Mouse (Mus musculus): ENCODE measurements around the gene Vti1a.

GRCm38 (mm10) chr19:55607725-55608124 lies 291.6 kb downstream of the Vti1a start:
- no peak for TF ChIP-seq CTCF (IDR thresholded peaks at IDR 0.05; ENCODE audit: low read depth)
- no peak for TF ChIP-seq EP300 (IDR thresholded peaks at IDR 0.05; ENCODE audit: low read depth)
